Mouse (Mus musculus) cerebellum, adult 8-10 months (tissue): ENCODE data around the gene Madcam1.
"Not testable (repeated sequence)": the region's sequence is repeated elsewhere in the genome, so short reads cannot be mapped to it uniquely, and the experiment has no call there.

ENCODE experiments used
- DNase-seq: peaks from one replicate; pipeline ENCODE4 v3.0.0; 2022

Gene Madcam1

DNA sequence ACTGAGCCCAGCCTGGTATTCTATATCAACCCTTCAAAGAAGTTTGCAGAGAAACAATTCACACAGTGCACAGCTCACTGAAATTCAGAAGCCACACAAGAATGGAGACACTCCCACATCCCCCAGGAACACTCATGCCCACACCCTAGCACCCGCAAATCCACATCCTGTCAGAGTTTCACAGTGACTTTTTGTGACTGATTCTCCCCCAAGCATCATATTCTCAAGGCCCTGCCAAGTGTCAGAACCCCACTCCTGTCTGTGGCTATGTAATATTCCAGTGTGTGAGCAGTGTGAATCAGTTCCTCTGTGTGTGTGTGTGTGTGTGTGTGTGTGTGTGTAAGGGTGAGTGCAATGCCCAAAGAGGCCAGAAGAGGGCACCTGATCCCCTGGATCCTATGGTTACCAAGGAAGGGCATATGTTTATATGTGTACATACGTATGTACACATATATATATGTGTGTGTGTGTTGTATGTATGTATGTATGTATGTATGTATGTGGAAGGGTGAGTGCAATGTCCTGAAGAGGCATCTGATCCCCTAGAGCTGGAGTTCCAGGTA, 27.7 kb downstream of the Madcam1 start:
- DNase-seq, result no peak

DNA sequence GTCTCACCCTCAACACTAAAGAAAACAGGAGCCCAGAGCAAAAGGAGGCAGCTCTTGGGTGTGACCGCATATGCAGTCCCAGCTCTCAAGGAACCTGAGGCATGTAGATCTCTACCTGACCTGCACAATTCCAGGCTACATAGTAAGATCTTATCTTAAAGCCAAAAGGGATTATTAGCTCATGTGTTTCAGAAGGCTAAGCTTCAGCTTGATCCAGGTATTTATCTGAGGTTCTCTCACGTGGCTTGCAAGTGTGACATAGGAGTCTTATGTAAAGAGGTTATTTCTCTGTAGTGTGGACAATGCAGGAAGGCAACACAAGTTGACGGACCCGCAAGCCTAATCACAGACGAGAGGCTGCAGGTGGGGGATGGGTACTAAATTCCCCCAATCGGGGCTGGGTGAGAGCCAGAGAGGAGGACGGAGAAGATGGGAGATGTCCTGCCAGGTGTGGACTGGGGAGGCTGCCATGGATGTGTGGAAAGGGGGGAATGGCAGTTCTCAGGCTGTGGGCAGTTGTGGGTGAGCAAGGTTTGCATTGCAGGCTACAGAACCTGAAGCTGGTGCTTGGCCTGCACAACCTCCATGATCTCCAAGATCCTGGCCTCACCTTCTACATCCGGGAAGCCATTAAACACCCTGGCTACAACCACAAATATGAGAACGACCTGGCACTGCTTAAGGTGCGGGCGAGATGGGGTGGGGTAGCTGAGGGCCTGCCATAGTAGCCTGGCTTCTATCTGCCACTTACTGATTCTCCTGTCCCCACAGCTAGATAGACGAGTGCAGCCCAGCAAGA, 29.4 kb downstream of the Madcam1 start:
- DNase-seq, result no peak

DNA sequence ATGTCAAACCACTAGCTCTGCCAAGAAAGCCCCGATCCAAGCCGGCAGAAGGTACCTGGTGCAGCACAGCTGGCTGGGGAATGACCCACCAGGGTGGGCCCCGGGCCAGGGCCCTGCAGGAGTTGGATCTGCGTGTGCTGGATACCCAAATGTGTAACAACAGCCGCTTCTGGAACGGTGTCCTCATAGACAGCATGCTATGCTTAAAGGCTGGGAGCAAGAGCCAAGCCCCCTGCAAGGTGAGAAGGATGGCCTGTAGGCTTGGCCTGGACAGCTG, 30.0 kb downstream of the Madcam1 start:
- no peak for DNase-seq

GRCm38 (mm10) chr10:79695231-79696128, 31.1 kb downstream of the Madcam1 start:
- peak; percentile 78 for DNase-seq

DNA sequence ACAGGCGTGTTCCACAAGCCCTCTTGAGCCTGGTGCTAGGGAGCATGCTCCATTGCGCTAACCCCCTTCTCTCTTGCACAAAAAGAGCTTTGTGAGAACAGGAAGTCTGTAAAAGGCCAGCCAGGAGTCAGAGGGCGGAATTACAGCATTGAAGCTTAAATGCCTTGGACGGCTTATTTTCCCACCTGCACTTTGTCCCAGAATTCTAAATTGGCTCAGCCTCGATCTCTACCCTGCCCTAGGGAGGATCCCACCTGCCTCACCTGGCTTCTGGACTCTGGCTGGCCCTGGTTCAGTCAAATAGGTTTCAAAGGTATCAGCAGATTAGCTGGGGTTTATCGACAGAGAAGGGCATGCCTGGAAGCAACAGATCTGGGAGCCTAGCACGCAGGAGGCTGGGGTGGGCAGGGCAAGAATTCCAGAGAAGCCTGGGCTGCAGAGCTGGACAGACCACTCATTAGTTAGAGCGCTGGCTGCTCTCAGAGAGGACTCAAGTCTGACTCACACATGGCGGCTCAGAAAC, 31.8 kb downstream of the Madcam1 start:
- DNase-seq, result no peak

- DNase-seq, result peak; percentile 83
Measured at GRCm38 (mm10) chr10:79697916-79698315, 33.6 kb downstream of the Madcam1 start.

DNA sequence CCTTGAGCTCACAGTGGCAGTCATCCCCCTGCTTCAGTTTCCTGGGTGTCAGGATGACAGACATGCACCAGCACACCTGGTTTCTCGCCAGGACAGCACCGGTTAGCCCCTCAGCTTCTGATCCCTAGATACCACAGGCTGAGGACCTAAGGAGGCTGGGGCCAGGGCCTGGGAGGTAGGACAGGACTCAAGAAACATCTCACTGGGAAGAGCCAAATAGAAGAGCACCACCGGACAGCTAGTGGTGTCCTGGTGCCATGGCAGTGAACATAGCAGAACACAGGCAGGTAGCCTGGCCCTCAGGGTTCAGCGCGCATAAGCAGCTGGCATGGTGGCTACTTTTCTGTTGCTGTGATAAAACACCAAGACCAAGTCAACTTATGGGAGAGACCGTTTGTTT, 34.1 kb downstream of the Madcam1 start:
- no peak for DNase-seq

GRCm38 (mm10) chr10:79700676-79701075, 36.3 kb downstream of the Madcam1 start:
- no peak for DNase-seq

GRCm38 (mm10) chr10:79701443-79702129, 37.2 kb downstream of the Madcam1 start:
- DNase-seq, result no peak

DNA sequence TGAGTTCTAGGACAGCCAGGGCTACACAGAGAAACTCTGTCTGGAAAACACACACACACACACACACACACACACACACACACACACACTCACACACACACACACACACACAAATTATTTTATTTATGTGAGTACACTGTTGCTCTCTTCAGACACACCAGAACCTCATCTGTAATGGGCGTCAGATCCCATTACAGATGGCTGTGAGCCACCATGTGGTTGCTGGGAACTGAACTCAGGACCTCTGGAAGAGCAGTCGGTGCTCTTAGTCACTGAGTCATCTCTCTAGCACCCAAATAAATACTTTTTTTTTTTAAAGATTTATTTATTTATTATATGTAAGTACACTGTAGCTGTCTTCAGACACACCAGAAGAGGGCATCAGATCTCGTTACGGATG, 38.6 kb downstream of the Madcam1 start:
- DNase-seq, result not testable (repeated sequence)

DNA sequence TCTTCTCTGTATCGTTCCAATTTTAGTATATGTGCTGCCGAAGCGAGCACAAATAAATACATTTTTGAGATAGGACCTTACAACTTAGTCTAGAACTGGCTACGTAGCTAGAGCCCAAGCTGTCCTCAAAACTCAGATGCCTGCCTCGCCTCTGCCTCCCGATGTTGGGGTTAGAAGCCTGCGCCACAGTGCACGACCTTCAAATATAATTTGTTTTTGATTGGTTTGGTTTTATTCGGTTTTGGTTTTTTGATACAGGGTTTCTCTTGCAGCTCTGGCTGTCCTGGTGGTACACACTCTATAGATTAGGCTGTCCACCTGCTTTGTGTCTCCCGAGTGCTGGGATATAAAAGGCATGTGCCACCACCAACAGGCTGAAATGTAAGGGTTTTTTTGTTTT, 39.2 kb downstream of the Madcam1 start:
- no peak for DNase-seq

- DNase-seq, result peak; percentile 99
Measured at GRCm38 (mm10) chr10:79704065-79704969, 40.0 kb downstream of the Madcam1 start, which contains the start of gene Bsg. Bsg (plus strand) TSS chr10:79704491.

DNA sequence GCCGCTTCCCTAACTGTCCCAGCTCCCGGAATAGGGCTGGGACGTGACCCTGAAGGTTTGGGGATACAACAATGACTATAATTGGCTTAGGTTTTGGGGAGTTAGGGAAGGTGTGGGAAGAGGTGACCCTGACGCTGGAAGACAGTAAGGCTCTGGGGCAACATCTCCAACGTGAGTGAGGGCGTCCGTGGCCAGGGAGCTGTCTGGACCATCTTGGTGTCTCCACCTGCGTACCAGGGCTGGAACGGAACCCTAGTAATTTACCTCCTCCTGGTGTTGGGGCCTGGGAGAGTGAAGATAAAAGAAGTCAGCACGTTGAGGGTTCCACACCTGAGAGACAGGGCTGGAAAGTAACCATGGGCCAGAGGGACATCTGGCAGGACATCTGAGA, 40.6 kb downstream of the Madcam1 start:
- no peak for DNase-seq

- DNase-seq, result no peak
Measured at GRCm38 (mm10) chr10:79705951-79706350, 41.6 kb downstream of the Madcam1 start.

GRCm38 (mm10) chr10:79706406-79707094, 42.2 kb downstream of the Madcam1 start:
- no peak for DNase-seq

DNA sequence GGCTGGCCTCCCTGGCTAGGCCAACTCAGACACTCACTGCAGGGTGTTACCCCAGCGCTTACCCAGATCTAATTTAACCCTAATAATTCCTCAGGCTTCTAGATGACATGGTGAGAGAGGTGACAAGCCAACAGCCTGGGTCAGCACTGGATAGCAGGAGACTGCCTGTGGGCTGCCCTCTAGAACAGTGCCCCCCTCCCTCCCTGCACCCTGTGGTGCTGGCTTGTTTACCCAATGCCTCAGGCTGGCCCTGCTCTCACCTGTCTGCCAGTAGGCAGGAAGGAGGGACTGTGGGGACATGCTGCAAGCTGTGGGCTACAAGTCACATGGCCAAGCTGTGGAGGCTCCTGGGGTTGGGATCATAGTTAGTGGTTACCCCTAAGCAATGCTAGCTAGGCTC, 42.8 kb downstream of the Madcam1 start:
- DNase-seq, result peak; percentile 70

- DNase-seq, result no peak
Measured at GRCm38 (mm10) chr10:79707759-79708158, 43.4 kb downstream of the Madcam1 start.

- DNase-seq, result no peak
Measured at GRCm38 (mm10) chr10:79708668-79709067, 44.3 kb downstream of the Madcam1 start.

DNA sequence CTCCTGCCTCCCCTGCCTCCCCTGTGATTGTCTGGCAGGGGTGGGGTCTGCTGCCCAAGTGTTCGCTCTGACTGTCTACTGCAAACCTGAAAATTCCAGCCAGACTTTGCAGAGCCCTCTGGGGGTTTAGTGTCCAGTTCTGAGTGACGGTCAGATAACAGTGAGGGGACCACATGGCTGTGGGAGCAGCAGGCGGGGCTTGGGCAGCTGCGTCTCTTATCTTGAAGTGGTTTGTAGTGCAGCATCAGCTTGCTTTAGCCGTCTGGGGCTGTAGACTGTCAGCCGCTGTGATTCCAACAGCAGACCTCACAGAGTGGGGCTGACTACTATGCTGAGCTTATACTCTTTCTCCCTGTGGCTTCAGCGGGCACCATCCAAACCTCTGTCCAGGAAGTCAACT, 44.9 kb downstream of the Madcam1 start:
- no peak for DNase-seq

GRCm38 (mm10) chr10:79712029-79712428, 47.7 kb downstream of the Madcam1 start:
- no peak for DNase-seq

GRCm38 (mm10) chr10:79712499-79713126, 48.3 kb downstream of the Madcam1 start:
- DNase-seq, result peak; percentile 83
